Mouse (Mus musculus): ENCODE measurements around the gene Thpo. TPM values are rescaled to one million over a fixed set of nuclear protein-coding genes. Genes with fewer than 3 reads are reported as not detected.

Gene Thpo
- 1.1 and 1.6 TPM in 2 replicates for polyA plus RNA-seq (2012; rRNA removed)

DNA sequence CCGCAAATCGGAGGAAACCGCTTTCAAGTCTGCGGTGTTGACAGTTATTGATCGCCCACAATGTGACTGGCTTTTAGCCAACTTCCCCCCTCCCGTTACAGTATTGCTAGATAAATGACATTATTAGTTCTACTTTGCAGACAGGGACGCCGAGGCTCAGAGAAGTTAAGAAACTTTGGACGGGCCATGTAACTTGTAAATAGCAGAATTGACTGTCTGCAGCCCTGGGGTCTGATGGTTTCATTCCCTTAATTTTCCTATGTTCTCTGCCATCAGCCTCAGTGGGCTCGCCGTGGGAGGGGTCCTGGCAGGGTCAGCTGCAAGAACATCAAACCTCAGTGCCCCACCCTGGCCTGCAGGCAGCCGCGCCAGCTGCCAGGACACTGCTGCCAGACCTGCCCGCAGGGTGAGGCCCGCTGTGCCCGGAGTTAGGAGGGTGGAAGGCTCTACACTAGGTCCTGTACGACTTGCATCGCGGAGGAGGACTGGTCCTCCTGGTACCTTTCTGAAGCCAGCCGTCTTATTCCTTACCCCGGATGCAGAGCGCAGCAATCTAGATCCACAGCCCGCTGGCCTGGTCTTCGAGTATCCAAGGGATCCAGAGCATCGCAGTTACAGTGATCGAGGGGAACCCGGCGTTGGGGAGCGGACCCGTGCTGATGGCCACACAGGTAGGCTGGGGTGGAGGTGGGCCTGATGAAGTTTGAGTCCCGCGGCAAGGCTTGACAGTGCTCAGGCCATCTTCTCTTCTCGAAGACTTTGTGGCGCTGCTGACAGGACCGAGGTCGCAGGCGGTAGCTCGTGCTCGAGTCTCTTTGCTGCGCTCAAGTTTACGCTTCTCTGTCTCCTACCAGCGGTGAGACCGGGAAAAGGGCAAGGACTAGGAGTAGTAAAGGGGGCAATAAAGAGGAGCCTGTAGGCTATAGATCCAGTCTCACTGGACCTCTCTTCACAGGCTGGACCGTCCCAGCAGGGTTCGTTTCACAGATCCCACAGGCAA is at the start of gene Thpo:
TSS of gene Thpo (minus strand) at position 781 of the 1,000 bp plus-strand sequence.
- Histone ChIP-seq H3K4me3 (replicated peaks; ENCODE audit: extremely low read depth, low read depth, low read length) (peak within 1 kb of the TSS; percentile 57), H3K4me1 (ENCODE audit: control insufficient read depth, insufficient read depth, low read length) (0 out of 2 replicates have a peak, but pooled peaks cover 3% of the 10 kb centered on the region)
- no peak for TF ChIP-seq POLR2A (IDR thresholded peaks at IDR 0.05; ENCODE audit: borderline replicate concordance, extremely low read depth, low read depth, low read length)
- WGBS = 9% methylated on average over 45 of the region's 45 CpGs
- no peak for DNase-seq

DNA sequence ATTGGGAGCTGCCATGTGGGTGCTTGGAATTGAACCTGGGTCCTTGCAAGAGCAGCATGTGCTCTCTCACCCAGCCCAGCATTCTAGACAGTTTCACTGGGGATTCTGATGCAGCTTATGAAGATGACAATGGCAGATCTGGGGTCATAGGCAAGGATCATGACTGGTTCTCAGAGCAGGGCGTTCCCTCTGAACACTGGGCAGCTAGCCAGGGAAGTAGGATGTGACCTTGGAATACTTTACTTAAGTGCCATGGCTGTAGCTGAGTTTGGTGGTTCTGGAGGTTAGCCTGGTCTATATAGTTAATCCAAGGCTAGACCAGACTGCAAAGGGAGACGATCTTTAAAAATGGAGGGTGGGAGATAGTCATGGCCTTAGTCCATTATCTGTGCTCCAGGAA is 49.6 kb upstream of the Thpo start:
- Histone ChIP-seq H3K4me3 (replicated peaks; ENCODE audit: extremely low read depth, low read depth, low read length) (no peak overlapping the region), H3K4me1 (ENCODE audit: control insufficient read depth, insufficient read depth, low read length) (no peaks in the 10 kb centered on the region)
- 77% methylated on average over 2 of the region's 2 CpGs for WGBS
- TF ChIP-seq CTCF (IDR thresholded peaks at IDR 0.05; ENCODE audit: insufficient read depth, low read length) = no peak
- TF ChIP-seq POLR2A (IDR thresholded peaks at IDR 0.05; ENCODE audit: borderline replicate concordance, extremely low read depth, low read depth, low read length) = no peak
- no peak for DNase-seq

DNA sequence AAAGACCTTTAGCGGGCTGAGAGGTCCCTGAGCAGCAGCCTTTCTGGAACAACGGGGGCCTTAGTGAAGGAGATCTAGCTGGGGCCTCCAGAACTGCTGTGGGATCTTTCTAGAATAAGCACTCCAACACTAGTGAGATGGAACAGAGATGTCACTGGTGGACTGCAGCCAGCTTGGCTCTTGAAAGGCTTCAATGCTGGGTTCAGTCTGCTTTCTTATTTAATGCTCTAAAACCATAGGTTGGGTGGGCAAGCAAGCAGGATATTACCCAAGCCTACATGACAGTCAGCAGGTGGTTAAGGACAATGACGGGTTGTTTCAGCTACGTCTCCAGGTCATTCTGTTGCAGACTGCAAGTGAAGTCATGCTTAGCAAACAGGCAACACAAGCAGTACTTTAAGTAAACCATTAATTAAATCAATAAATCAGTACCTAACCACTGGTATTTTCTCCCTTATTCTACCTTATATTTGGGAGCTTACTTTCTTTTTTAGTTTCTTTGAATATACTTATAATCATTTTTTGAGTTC is 46.9 kb upstream of the Thpo start:
- no peak for DNase-seq
- Histone ChIP-seq H3K4me1 (ENCODE audit: control insufficient read depth, insufficient read depth, low read length) (no peaks in the 10 kb centered on the region), H3K4me3 (replicated peaks; ENCODE audit: extremely low read depth, low read depth, low read length) (no peak overlapping the region)
- TF ChIP-seq POLR2A (IDR thresholded peaks at IDR 0.05; ENCODE audit: borderline replicate concordance, extremely low read depth, low read depth, low read length) (no peak), CTCF (IDR thresholded peaks at IDR 0.05; ENCODE audit: insufficient read depth, low read length) (no peak)
- WGBS = 76% methylated on average over 4 of the region's 4 CpGs

GRCm38 (mm10) chr16:20779846-20780245 is 45.5 kb upstream of the Thpo start:
- 66% methylated on average over 3 of the region's 3 CpGs for WGBS
- TF ChIP-seq CTCF (IDR thresholded peaks at IDR 0.05; ENCODE audit: insufficient read depth, low read length) (no peak), POLR2A (IDR thresholded peaks at IDR 0.05; ENCODE audit: borderline replicate concordance, extremely low read depth, low read depth, low read length) (no peak)

GRCm38 (mm10) chr16:20775021-20775420 is 40.7 kb upstream of the Thpo start:
- no peak for DNase-seq
- no peak for TF ChIP-seq CTCF (IDR thresholded peaks at IDR 0.05; ENCODE audit: insufficient read depth, low read length)
- no peak for TF ChIP-seq POLR2A (IDR thresholded peaks at IDR 0.05; ENCODE audit: borderline replicate concordance, extremely low read depth, low read depth, low read length)
- Histone ChIP-seq H3K4me1 (ENCODE audit: control insufficient read depth, insufficient read depth, low read length) (no peaks in the 10 kb centered on the region), H3K4me3 (replicated peaks; ENCODE audit: extremely low read depth, low read depth, low read length) (no peak overlapping the region)
- 62% methylated on average over 5 of the region's 5 CpGs for WGBS

More at GRCm38 (mm10) chr16:20779846-20780245, 45.5 kb upstream of the Thpo start:
- H3K4me1 ChIP-seq (ENCODE audit: control insufficient read depth, insufficient read depth, low read length) = no peaks in the 10 kb centered on the region
- H3K4me3 ChIP-seq (replicated peaks; ENCODE audit: extremely low read depth, low read depth, low read length) = no peak overlapping the region
- DNase-seq = no peak

DNA sequence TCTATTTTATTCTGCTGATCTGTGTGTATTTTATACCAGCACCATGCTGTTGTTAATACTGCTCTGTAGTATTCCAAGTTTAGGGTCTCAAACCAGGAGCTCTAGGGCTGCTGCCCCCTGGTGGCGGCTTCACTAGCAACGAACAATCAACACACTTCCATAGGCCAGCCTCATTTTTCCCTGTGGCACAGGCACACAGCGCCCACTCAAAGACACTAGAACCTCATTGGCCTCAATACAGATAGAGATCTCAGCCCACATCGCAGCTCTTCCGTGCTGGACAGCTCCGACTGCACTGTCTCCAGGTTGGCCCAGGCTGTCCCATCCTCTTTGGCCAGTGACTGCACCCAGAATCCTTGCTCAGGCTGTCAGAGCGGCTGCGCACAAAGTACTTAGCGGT is 30.9 kb upstream of the Thpo start:
- 47% methylated on average over 9 of the region's 9 CpGs for WGBS
- H3K4me1 ChIP-seq (ENCODE audit: control insufficient read depth, insufficient read depth, low read length) = no peaks in the 10 kb centered on the region
- H3K4me3 ChIP-seq (replicated peaks; ENCODE audit: extremely low read depth, low read depth, low read length) = no peak overlapping the region
- peak; percentile 68 for TF ChIP-seq CTCF (IDR thresholded peaks at IDR 0.05; ENCODE audit: insufficient read depth, low read length)
- no peak for TF ChIP-seq POLR2A (IDR thresholded peaks at IDR 0.05; ENCODE audit: borderline replicate concordance, extremely low read depth, low read depth, low read length)
- DNase-seq = peak; percentile 44

- WGBS = 9% methylated on average over 3 of the region's 3 CpGs
These were observed 27.4 kb upstream of the Thpo start for GRCm38 (mm10) chr16:20761681-20762080.

DNA sequence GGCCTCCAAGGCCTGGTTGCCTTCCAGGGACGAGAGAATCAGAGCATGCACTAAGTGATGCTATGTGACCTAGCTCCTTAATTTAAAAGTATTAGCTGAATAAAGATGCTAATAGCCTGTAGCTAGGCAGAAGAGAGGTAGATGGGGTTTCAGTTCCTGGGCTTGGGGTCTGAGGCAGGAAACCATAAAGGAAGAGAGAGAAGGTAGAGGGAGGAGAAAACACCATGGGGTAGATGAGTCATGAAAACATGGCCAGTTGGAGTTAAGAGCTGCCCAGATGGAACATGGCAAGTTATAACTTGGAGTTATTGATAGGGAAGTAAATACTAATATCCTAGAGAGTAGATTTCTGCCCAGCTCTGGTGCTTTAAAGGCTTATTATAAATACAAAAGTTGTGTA is 23.1 kb upstream of the Thpo start:
- DNase-seq = no peak
- WGBS = 68% methylated on average over 1 of the region's 1 CpGs
- Histone ChIP-seq H3K4me1 (ENCODE audit: control insufficient read depth, insufficient read depth, low read length) (peaks cover 3% of the 10 kb centered on the region; the same call in 1 of the 2 replicates), H3K4me3 (replicated peaks; ENCODE audit: extremely low read depth, low read depth, low read length) (no peak overlapping the region)
- no peak for TF ChIP-seq CTCF (IDR thresholded peaks at IDR 0.05; ENCODE audit: insufficient read depth, low read length)
- TF ChIP-seq POLR2A (IDR thresholded peaks at IDR 0.05; ENCODE audit: borderline replicate concordance, extremely low read depth, low read depth, low read length) = no peak

More at GRCm38 (mm10) chr16:20761681-20762080, 27.4 kb upstream of the Thpo start:
- Histone ChIP-seq H3K4me3 (replicated peaks; ENCODE audit: extremely low read depth, low read depth, low read length) (no peak overlapping the region), H3K4me1 (ENCODE audit: control insufficient read depth, insufficient read depth, low read length) (no peaks in the 10 kb centered on the region)
- peak; percentile 29 for DNase-seq
- TF ChIP-seq CTCF (IDR thresholded peaks at IDR 0.05; ENCODE audit: insufficient read depth, low read length) (peak; percentile 16; the same call in 1 of the 2 replicates), POLR2A (IDR thresholded peaks at IDR 0.05; ENCODE audit: borderline replicate concordance, extremely low read depth, low read depth, low read length) (no peak)

DNA sequence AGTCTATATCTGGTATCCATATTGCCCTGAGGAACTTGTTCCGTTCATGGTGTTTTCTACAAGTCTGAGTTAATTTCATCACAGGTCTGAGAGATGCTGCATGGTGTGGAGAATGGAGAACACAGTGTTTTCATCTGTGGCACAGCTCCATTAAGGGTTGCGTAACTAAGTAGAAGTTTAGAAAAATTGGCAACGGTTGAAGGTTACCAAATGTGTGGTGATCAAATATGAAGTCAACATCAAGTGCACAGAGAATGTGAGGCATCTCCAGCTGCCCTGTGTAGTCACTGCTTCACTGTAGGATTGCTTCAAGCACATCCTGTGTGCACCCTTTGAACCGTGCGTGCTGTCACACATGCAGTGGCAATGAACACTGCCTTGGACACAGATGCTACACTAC is 21.7 kb upstream of the Thpo start:
- no peak for DNase-seq
- 57% methylated on average over 5 of the region's 5 CpGs for WGBS
- peaks cover 3% of the 10 kb centered on the region; the same call in 1 of the 2 replicates for H3K4me1 ChIP-seq (ENCODE audit: control insufficient read depth, insufficient read depth, low read length)
- no peak for TF ChIP-seq CTCF (IDR thresholded peaks at IDR 0.05; ENCODE audit: insufficient read depth, low read length)
- no peak for TF ChIP-seq POLR2A (IDR thresholded peaks at IDR 0.05; ENCODE audit: borderline replicate concordance, extremely low read depth, low read depth, low read length)
- no peak overlapping the region for H3K4me3 ChIP-seq (replicated peaks; ENCODE audit: extremely low read depth, low read depth, low read length)
